Mouse (Mus musculus): ENCODE data around the gene Clip1. TPM values are rescaled to one million over a fixed set of nuclear protein-coding genes. Genes with fewer than 3 reads are reported as not detected.

Gene Clip1
- polyA plus RNA-seq, 1 experiment = 3.7 TPM

DNA sequence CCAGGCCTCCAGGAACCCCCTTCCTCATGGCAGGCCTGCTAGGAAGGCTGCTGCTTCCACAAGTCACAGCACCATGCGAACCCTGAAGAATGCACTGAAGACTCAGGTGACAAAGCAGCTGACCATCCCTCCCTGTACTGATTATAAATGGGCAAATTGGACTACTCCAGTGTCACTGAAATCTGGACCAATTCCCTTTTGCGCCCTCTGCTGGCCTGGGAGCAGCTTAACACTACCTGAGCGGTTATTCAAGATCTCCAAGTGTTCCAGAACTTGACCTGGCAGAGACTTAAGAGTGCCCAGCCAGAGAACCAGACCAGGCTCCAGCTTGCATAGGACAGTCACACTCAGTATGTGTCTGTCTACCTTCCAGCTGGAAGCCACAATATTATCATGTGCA lies 14.8 kb upstream of the Clip1 start:
- H3K4me3 ChIP-seq (replicated peaks) = no peak overlapping the region
- no peaks in the 10 kb centered on the region; the same call in 1 of the 2 replicates for H3K4me1 ChIP-seq
- TF ChIP-seq FLI1 (IDR thresholded peaks at IDR 0.05; ENCODE audit: low read length) (no peak), GATA1 (IDR thresholded peaks at IDR 0.05; ENCODE audit: borderline replicate concordance, low read length) (no peak)
- no peaks in the 10 kb centered on the region for H3K9me3 ChIP-seq
- H3K27me3 ChIP-seq (replicated peaks) = peaks cover under 1% of the 10 kb centered on the region
- H3K36me3 ChIP-seq (replicated peaks; ENCODE audit: low read length) = peaks cover 69% of the 10 kb centered on the region

DNA sequence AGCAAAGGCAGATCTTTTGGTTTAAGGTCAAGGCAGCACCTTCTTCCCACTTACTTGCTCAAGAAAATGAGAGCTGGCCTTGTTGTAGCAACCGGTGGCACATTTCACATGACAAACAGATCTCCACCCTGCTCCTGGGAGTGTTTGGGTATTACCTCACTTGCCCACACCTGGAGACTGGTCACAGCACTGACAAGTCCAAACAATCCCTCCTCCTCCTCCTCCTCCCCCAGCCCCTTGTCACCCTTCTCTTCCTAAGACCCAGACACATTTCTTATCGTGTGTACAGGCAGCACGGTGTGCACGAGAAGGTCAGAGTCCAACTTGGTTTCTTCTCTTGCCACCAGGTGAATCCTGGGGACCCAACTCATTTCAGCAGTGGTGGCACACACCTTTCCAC lies 12.5 kb upstream of the Clip1 start:
- Histone ChIP-seq H3K4me1 (no peaks in the 10 kb centered on the region; the same call in 1 of the 2 replicates), H3K9me3 (no peaks in the 10 kb centered on the region), H3K4me3 (replicated peaks) (no peak overlapping the region), H3K27me3 (replicated peaks) (peaks cover 1% of the 10 kb centered on the region), H3K36me3 (replicated peaks; ENCODE audit: low read length) (peaks cover 47% of the 10 kb centered on the region)
- TF ChIP-seq GATA1 (IDR thresholded peaks at IDR 0.05; ENCODE audit: borderline replicate concordance, low read length) (no peak), FLI1 (IDR thresholded peaks at IDR 0.05; ENCODE audit: low read length) (no peak)

DNA sequence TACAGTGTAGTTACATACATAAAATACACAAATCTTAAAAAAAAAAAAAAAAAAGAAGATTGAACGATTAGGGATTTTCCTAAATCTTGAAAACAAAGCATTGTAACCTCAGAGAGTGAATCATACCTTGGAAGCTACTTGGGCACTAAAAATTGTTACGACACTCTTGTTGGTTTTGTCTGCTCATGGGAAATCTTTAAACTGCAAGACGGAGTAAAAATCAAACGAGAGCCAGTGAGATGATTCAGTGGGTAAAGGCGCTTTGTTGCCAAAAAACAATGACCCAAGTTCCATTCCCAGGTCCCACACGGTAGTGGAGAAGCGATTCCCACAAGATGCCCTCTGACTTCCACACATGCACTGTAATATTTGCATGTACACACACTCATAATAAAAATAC lies 11.8 kb upstream of the Clip1 start:
- Histone ChIP-seq H3K27me3 (replicated peaks) (peaks cover 3% of the 10 kb centered on the region), H3K9me3 (no peaks in the 10 kb centered on the region), H3K4me3 (replicated peaks) (no peak overlapping the region), H3K36me3 (replicated peaks; ENCODE audit: low read length) (peaks cover 41% of the 10 kb centered on the region), H3K4me1 (no peaks in the 10 kb centered on the region; the same call in 1 of the 2 replicates)
- TF ChIP-seq FLI1 (IDR thresholded peaks at IDR 0.05; ENCODE audit: low read length) (no peak), GATA1 (IDR thresholded peaks at IDR 0.05; ENCODE audit: borderline replicate concordance, low read length) (no peak)

DNA sequence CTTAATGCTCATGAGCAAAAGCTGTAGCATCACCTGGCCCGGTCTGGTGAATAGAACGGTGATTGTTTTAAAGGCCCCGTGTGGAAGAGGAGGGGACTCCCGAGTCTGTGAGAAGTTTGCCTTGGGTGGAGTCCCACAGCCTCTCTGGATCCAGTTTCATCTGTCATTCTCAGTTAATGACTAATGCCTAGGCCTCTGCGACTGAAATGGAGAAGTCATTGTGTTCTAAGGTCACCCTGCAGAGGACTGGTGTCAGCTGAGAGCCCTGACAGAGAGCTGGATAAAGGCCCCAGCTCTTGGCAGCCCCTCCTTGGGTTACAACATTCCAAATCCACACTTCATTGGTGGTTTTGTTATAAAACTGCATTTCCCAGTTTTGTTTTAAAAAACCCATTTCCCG lies 10.1 kb upstream of the Clip1 start:
- H3K27me3 ChIP-seq (replicated peaks) = peaks cover 8% of the 10 kb centered on the region
- no peak for TF ChIP-seq GATA1 (IDR thresholded peaks at IDR 0.05; ENCODE audit: borderline replicate concordance, low read length)
- no peak for TF ChIP-seq FLI1 (IDR thresholded peaks at IDR 0.05; ENCODE audit: low read length)
- peaks cover 24% of the 10 kb centered on the region for H3K36me3 ChIP-seq (replicated peaks; ENCODE audit: low read length)
- H3K4me1 ChIP-seq = no peaks in the 10 kb centered on the region
- no peaks in the 10 kb centered on the region for H3K9me3 ChIP-seq
- no peak overlapping the region for H3K4me3 ChIP-seq (replicated peaks)

DNA sequence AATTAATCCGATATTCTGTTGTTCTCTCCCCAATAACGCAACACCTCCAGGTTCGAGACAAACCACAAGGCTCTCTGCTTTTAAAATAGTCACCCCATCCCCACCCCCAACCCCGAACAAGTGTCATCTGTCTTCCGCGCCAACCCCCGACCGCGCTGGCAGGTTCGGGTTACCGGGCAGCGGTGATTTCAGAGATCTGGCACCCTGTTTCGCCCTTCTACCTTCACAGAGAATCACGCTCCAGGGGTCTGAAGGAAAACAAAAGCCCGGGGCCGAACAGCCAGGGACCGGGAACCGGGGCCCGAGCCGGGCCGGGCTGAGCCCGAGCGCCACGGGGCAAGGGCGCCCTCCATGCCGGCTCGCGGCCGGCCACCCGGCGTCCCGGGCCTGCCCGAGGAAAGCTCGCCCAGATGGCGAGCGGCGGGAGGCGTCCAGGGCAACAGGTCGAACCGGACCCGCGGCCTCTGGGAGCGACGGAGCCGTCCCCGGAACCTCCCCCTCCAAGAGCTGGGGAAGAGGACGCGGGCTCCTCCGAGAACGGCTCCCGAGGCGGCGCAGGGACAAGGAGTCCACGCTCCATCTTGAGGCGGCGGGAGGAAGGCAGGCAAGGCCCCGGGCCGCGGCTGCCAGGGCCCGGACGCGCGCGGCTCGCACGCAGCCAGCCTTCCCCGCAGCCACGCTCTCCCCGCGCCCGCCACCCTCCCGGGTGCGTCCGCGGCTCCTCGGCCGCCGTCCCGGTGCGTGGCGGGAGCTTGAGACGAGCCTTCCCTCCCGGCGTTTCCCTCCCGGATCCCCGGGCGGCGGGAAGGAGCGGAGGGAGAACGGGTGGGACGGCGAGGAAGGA lies 819 bp downstream of the Clip1 start:
- TF ChIP-seq FLI1 (IDR thresholded peaks at IDR 0.05; ENCODE audit: low read length) (no peak), GATA1 (IDR thresholded peaks at IDR 0.05; ENCODE audit: borderline replicate concordance, low read length) (no peak)
- peak overlapping the region; percentile 97 for H3K4me3 ChIP-seq (replicated peaks)

DNA sequence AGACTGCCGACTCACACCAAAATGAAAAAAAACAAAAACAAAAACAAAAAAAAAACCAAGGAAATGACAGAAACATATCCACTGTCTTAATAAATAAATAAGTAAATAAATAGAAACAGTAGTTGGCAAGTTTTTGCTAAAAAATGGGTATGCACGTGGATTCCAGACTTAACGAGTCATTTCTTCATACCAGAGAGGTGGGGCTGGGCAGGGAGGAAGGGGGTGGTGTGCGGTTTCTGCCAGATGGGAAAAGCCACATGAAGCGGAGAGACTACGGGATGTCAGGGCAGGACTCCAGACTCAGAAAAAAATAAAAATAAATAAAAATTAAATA lies 1.4 kb downstream of the Clip1 start:
- Histone ChIP-seq H3K9me3 (no peaks in the 10 kb centered on the region), H3K4me1 (peaks cover 27% of the 10 kb centered on the region), H3K27me3 (replicated peaks) (peaks cover 48% of the 10 kb centered on the region), H3K4me3 (replicated peaks) (peak overlapping the region; percentile 97), H3K36me3 (replicated peaks; ENCODE audit: low read length) (no peaks in the 10 kb centered on the region)
- TF ChIP-seq FLI1 (IDR thresholded peaks at IDR 0.05; ENCODE audit: low read length) (no peak), GATA1 (IDR thresholded peaks at IDR 0.05; ENCODE audit: borderline replicate concordance, low read length) (no peak)

More for the DNA sequence above, 819 bp downstream of the Clip1 start:
- H3K9me3 ChIP-seq = no peaks in the 10 kb centered on the region
- H3K36me3 ChIP-seq (replicated peaks; ENCODE audit: low read length) = no peaks in the 10 kb centered on the region
- peaks cover 51% of the 10 kb centered on the region for H3K27me3 ChIP-seq (replicated peaks)
- H3K4me1 ChIP-seq = peaks cover 27% of the 10 kb centered on the region

DNA sequence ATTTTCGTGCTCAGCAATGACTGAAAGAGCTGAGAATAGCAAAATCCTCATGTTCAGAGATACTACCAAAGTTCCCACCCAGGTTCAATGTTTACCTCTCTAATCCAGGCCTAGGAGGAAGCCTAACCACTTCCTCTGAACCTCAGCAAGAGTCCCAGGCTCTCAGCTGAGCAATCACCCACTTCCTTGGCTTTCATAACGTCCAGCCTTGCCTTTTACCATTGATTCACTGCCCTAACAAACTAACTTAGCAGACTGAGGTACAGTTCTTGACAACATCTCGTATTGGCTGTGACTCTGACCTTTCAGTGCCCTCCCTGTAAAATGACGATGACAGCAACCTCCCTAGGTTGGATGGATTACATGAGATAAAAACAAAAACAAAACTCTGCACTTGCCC lies 2.0 kb downstream of the Clip1 start:
- H3K9me3 ChIP-seq = no peaks in the 10 kb centered on the region
- peaks cover 45% of the 10 kb centered on the region for H3K27me3 ChIP-seq (replicated peaks)
- peaks cover 27% of the 10 kb centered on the region for H3K4me1 ChIP-seq
- peaks cover under 1% of the 10 kb centered on the region for H3K36me3 ChIP-seq (replicated peaks; ENCODE audit: low read length)
- TF ChIP-seq GATA1 (IDR thresholded peaks at IDR 0.05; ENCODE audit: borderline replicate concordance, low read length) (no peak), FLI1 (IDR thresholded peaks at IDR 0.05; ENCODE audit: low read length) (no peak)
- peak overlapping the region; percentile 68 for H3K4me3 ChIP-seq (replicated peaks)

DNA sequence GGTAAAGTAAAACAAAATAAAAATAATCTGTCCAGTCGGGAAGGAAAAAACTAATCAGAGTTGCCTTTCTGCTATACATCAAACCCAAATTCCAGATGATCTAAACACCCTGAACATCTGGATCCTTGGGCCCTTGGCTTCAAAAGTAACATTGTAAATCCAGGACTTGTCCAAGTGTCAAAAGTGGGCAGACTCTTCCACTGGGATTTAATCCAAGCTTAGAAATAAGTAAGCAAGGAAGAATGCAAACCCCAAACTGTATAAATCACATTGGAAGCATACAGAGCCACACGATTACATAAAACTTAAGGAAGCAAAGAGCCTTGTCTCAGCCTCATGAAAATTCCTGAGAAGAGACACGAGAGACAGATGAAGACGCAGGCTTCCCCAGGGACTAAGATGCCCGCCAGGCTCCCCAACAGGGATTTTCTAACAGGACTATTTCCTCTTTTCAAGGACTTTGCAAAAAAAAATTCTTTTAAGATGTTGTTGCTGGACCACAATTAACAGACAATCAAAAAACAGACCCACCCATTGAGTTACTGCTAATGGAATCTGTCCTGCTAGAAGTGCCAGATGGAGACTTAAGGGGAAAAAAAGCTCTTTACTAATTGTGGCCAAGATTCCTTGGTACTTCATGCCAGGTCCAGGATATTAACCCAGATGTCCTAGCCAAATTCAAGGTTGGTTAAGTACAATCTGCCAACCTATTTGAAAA lies 4.7 kb downstream of the Clip1 start:
- TF ChIP-seq GATA1 (IDR thresholded peaks at IDR 0.05; ENCODE audit: borderline replicate concordance, low read length) (no peak), FLI1 (IDR thresholded peaks at IDR 0.05; ENCODE audit: low read length) (no peak)
- Histone ChIP-seq H3K9me3 (no peaks in the 10 kb centered on the region), H3K27me3 (replicated peaks) (peaks cover 25% of the 10 kb centered on the region), H3K36me3 (replicated peaks; ENCODE audit: low read length) (peaks cover 4% of the 10 kb centered on the region), H3K4me1 (peaks cover 26% of the 10 kb centered on the region), H3K4me3 (replicated peaks) (no peak overlapping the region)

DNA sequence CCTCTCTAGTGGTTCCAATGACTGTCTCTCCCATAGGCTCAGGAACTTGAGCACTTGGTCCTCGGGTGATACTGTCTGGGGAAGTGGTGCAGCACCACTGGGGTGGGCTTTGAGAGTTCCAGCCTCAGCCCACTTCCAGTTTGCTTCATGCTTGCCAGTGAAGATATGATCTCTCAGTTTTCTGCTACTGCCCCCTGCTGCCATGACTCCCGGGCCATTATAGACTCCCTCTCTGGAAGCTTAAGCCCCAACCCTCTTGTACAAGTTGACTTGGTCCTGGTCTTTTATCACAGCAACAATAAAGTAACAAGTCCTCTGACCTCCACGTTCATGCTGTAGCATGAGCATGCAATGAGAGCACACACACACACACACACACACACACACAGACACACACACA lies 5.3 kb downstream of the Clip1 start:
- Histone ChIP-seq H3K27me3 (replicated peaks) (peaks cover 19% of the 10 kb centered on the region), H3K36me3 (replicated peaks; ENCODE audit: low read length) (peaks cover 4% of the 10 kb centered on the region), H3K4me3 (replicated peaks) (no peak overlapping the region), H3K4me1 (peaks cover 21% of the 10 kb centered on the region), H3K9me3 (no peaks in the 10 kb centered on the region)
- TF ChIP-seq GATA1 (IDR thresholded peaks at IDR 0.05; ENCODE audit: borderline replicate concordance, low read length) = no peak
- no peak for TF ChIP-seq FLI1 (IDR thresholded peaks at IDR 0.05; ENCODE audit: low read length)

DNA sequence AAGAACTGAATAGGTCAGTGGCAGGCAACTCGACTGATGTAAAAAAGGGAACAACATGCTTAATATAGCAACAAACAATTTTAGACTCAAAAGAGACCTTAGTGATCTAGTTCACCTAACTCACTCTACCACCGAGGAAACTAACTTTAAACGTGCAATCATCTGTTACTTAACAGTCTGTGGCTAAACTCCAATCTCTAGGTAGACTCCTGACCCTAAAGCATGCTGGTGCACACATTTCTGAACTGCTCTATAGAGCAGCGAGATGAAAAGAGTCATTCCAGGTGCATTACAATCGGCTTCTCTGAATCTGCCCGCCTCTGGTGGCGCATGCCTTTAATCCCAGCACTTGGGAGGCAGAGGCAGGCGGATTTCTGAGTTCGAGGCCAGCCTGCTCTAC lies 8.7 kb downstream of the Clip1 start:
- Histone ChIP-seq H3K9me3 (no peaks in the 10 kb centered on the region), H3K4me1 (peaks cover 18% of the 10 kb centered on the region), H3K27me3 (replicated peaks) (peaks cover 2% of the 10 kb centered on the region), H3K4me3 (replicated peaks) (no peak overlapping the region), H3K36me3 (replicated peaks; ENCODE audit: low read length) (peaks cover 4% of the 10 kb centered on the region)
- no peak for TF ChIP-seq GATA1 (IDR thresholded peaks at IDR 0.05; ENCODE audit: borderline replicate concordance, low read length)
- TF ChIP-seq FLI1 (IDR thresholded peaks at IDR 0.05; ENCODE audit: low read length) = no peak

Data from megakaryocyte, embryonic 14.5 days (primary cell).